Mouse (Mus musculus): ENCODE results near the gene Elmo3. TPM values are rescaled to one million over a fixed set of nuclear protein-coding genes. Genes with fewer than 3 reads are reported as not detected.

Gene Elmo3
- polyA plus RNA-seq, 1 experiment from 2014 or later, result 5.1 TPM

GRCm38 (mm10) chr8:105326968-105327367 is 21.6 kb downstream of the Elmo3 start:
- Histone ChIP-seq H3K9me3 (replicated peaks; ENCODE audit: control insufficient read depth, low read length) (no peaks in the 10 kb centered on the region), H3K27me3 (ENCODE audit: control insufficient read depth, insufficient read depth, low read length) (no peaks in the 10 kb centered on the region), H3K4me1 (ENCODE audit: control insufficient read depth, insufficient read depth, low read length) (peaks cover 17% of the 10 kb centered on the region), H3K36me3 (ENCODE audit: control insufficient read depth, insufficient read depth) (peaks cover 40% of the 10 kb centered on the region), H3K27ac (ENCODE audit: low read length) (peak overlapping the region; percentile 87), H3K4me3 (ENCODE audit: low read length) (peak overlapping the region; percentile 96), H3K4me2 (ENCODE audit: low read depth, low read length) (peak overlapping the region; percentile 81), H3K9ac (ENCODE audit: low read length) (peak overlapping the region; percentile 97)
- no peak for ATAC-seq (replicated peaks; ENCODE audit: extremely low read depth, insufficient read depth, low FRiP score)
- 26% methylated on average over 6 of the region's 6 CpGs for WGBS

- no peak overlapping the region for H3K4me2 ChIP-seq (ENCODE audit: low read depth, low read length)
- H3K27me3 ChIP-seq (ENCODE audit: control insufficient read depth, insufficient read depth, low read length), result no peaks in the 10 kb centered on the region
- H3K4me3 ChIP-seq (ENCODE audit: low read length), result no peak overlapping the region
- ATAC-seq (replicated peaks; ENCODE audit: extremely low read depth, insufficient read depth, low FRiP score), result no peak
- no peak overlapping the region for H3K9ac ChIP-seq (ENCODE audit: low read length)
- 94% methylated on average over 12 of the region's 12 CpGs for WGBS
- H3K36me3 ChIP-seq (ENCODE audit: control insufficient read depth, insufficient read depth), result peaks cover 50% of the 10 kb centered on the region
- no peak overlapping the region for H3K27ac ChIP-seq (ENCODE audit: low read length)
- H3K9me3 ChIP-seq (replicated peaks; ENCODE audit: control insufficient read depth, low read length), result no peaks in the 10 kb centered on the region
- peaks cover 13% of the 10 kb centered on the region for H3K4me1 ChIP-seq (ENCODE audit: control insufficient read depth, insufficient read depth, low read length)
These were observed 24.9 kb downstream of the Elmo3 start for GRCm38 (mm10) chr8:105330325-105330724.

GRCm38 (mm10) chr8:105331469-105331868 is 26.1 kb downstream of the Elmo3 start:
- peaks cover 60% of the 10 kb centered on the region for H3K36me3 ChIP-seq (ENCODE audit: control insufficient read depth, insufficient read depth)
- no peaks in the 10 kb centered on the region for H3K9me3 ChIP-seq (replicated peaks; ENCODE audit: control insufficient read depth, low read length)
- H3K4me1 ChIP-seq (ENCODE audit: control insufficient read depth, insufficient read depth, low read length), result peaks cover 9% of the 10 kb centered on the region
- H3K27me3 ChIP-seq (ENCODE audit: control insufficient read depth, insufficient read depth, low read length), result no peaks in the 10 kb centered on the region
- no peak overlapping the region for H3K4me3 ChIP-seq (ENCODE audit: low read length)
- H3K27ac ChIP-seq (ENCODE audit: low read length), result no peak overlapping the region
- WGBS, result 92% methylated on average over 22 of the region's 22 CpGs
- ATAC-seq (replicated peaks; ENCODE audit: extremely low read depth, insufficient read depth, low FRiP score), result no peak
- no peak overlapping the region for H3K9ac ChIP-seq (ENCODE audit: low read length)
- no peak overlapping the region for H3K4me2 ChIP-seq (ENCODE audit: low read depth, low read length)

GRCm38 (mm10) chr8:105331931-105332330 is 26.5 kb downstream of the Elmo3 start:
- no peak for ATAC-seq (replicated peaks; ENCODE audit: extremely low read depth, insufficient read depth, low FRiP score)
- H3K27ac ChIP-seq (ENCODE audit: low read length), result no peak overlapping the region
- H3K36me3 ChIP-seq (ENCODE audit: control insufficient read depth, insufficient read depth), result peaks cover 65% of the 10 kb centered on the region
- H3K4me1 ChIP-seq (ENCODE audit: control insufficient read depth, insufficient read depth, low read length), result peaks cover 7% of the 10 kb centered on the region
- WGBS, result 92% methylated on average over 9 of the region's 9 CpGs
- H3K4me2 ChIP-seq (ENCODE audit: low read depth, low read length), result no peak overlapping the region
- H3K4me3 ChIP-seq (ENCODE audit: low read length), result no peak overlapping the region
- no peak overlapping the region for H3K9ac ChIP-seq (ENCODE audit: low read length)
- H3K27me3 ChIP-seq (ENCODE audit: control insufficient read depth, insufficient read depth, low read length), result no peaks in the 10 kb centered on the region
- H3K9me3 ChIP-seq (replicated peaks; ENCODE audit: control insufficient read depth, low read length), result no peaks in the 10 kb centered on the region

GRCm38 (mm10) chr8:105332523-105332922 is 27.1 kb downstream of the Elmo3 start:
- ATAC-seq (replicated peaks; ENCODE audit: extremely low read depth, insufficient read depth, low FRiP score), result no peak
- Histone ChIP-seq H3K27me3 (ENCODE audit: control insufficient read depth, insufficient read depth, low read length) (no peaks in the 10 kb centered on the region), H3K4me3 (ENCODE audit: low read length) (no peak overlapping the region), H3K4me1 (ENCODE audit: control insufficient read depth, insufficient read depth, low read length) (peaks cover under 1% of the 10 kb centered on the region; the same call in 1 of the 2 replicates), H3K9ac (ENCODE audit: low read length) (no peak overlapping the region), H3K36me3 (ENCODE audit: control insufficient read depth, insufficient read depth) (peaks cover 67% of the 10 kb centered on the region), H3K9me3 (replicated peaks; ENCODE audit: control insufficient read depth, low read length) (no peaks in the 10 kb centered on the region), H3K27ac (ENCODE audit: low read length) (no peak overlapping the region), H3K4me2 (ENCODE audit: low read depth, low read length) (no peak overlapping the region)
- 40% methylated on average over 2 of the region's 2 CpGs for WGBS

- 74% methylated on average over 32 of the region's 32 CpGs for WGBS
- ATAC-seq (replicated peaks; ENCODE audit: extremely low read depth, insufficient read depth, low FRiP score), result no peak
- no peak overlapping the region for H3K4me2 ChIP-seq (ENCODE audit: low read depth, low read length)
- H3K36me3 ChIP-seq (ENCODE audit: control insufficient read depth, insufficient read depth), result peaks cover 39% of the 10 kb centered on the region
- H3K27me3 ChIP-seq (ENCODE audit: control insufficient read depth, insufficient read depth, low read length), result no peaks in the 10 kb centered on the region
- peaks cover 26% of the 10 kb centered on the region for H3K4me1 ChIP-seq (ENCODE audit: control insufficient read depth, insufficient read depth, low read length)
- no peak overlapping the region for H3K9ac ChIP-seq (ENCODE audit: low read length)
- H3K9me3 ChIP-seq (replicated peaks; ENCODE audit: control insufficient read depth, low read length), result no peaks in the 10 kb centered on the region
- no peak overlapping the region for H3K27ac ChIP-seq (ENCODE audit: low read length)
- H3K4me3 ChIP-seq (ENCODE audit: low read length), result no peak overlapping the region
These were observed 31.2 kb downstream of the Elmo3 start for GRCm38 (mm10) chr8:105336373-105337130.

GRCm38 (mm10) chr8:105338992-105339391 is 33.6 kb downstream of the Elmo3 start:
- 0 out of 2 replicates have a peak overlapping the region, but pooled peaks have one; percentile 13 for H3K9ac ChIP-seq (ENCODE audit: low read length)
- H3K4me1 ChIP-seq (ENCODE audit: control insufficient read depth, insufficient read depth, low read length), result peaks cover 27% of the 10 kb centered on the region
- H3K4me2 ChIP-seq (ENCODE audit: low read depth, low read length), result no peak overlapping the region
- 15% methylated on average over 4 of the region's 4 CpGs for WGBS
- no peaks in the 10 kb centered on the region for H3K27me3 ChIP-seq (ENCODE audit: control insufficient read depth, insufficient read depth, low read length)
- H3K9me3 ChIP-seq (replicated peaks; ENCODE audit: control insufficient read depth, low read length), result no peaks in the 10 kb centered on the region
- no peak overlapping the region for H3K4me3 ChIP-seq (ENCODE audit: low read length)
- peak overlapping the region; percentile 46; the same call in 1 of the 2 replicates for H3K27ac ChIP-seq (ENCODE audit: low read length)
- no peak for ATAC-seq (replicated peaks; ENCODE audit: extremely low read depth, insufficient read depth, low FRiP score)
- H3K36me3 ChIP-seq (ENCODE audit: control insufficient read depth, insufficient read depth), result peaks cover 29% of the 10 kb centered on the region

GRCm38 (mm10) chr8:105339886-105340635 is 34.7 kb downstream of the Elmo3 start:
- Histone ChIP-seq H3K9me3 (replicated peaks; ENCODE audit: control insufficient read depth, low read length) (no peaks in the 10 kb centered on the region), H3K9ac (ENCODE audit: low read length) (no peak overlapping the region), H3K4me1 (ENCODE audit: control insufficient read depth, insufficient read depth, low read length) (peaks cover 37% of the 10 kb centered on the region), H3K27ac (ENCODE audit: low read length) (peak overlapping the region; percentile 38), H3K4me2 (ENCODE audit: low read depth, low read length) (0 out of 2 replicates have a peak overlapping the region, but pooled peaks have one; percentile 7), H3K4me3 (ENCODE audit: low read length) (no peak overlapping the region), H3K27me3 (ENCODE audit: control insufficient read depth, insufficient read depth, low read length) (no peaks in the 10 kb centered on the region), H3K36me3 (ENCODE audit: control insufficient read depth, insufficient read depth) (peaks cover 19% of the 10 kb centered on the region)
- 42% methylated on average over 6 of the region's 6 CpGs for WGBS
- ATAC-seq (replicated peaks; ENCODE audit: extremely low read depth, insufficient read depth, low FRiP score), result 0 out of 2 replicates have a peak, but pooled peaks have one; percentile 15

GRCm38 (mm10) chr8:105341399-105341798 is 36.0 kb downstream of the Elmo3 start:
- WGBS, result 22% methylated on average over 8 of the region's 8 CpGs
- no peak overlapping the region for H3K4me3 ChIP-seq (ENCODE audit: low read length)
- H3K36me3 ChIP-seq (ENCODE audit: control insufficient read depth, insufficient read depth), result peaks cover 8% of the 10 kb centered on the region
- no peaks in the 10 kb centered on the region for H3K27me3 ChIP-seq (ENCODE audit: control insufficient read depth, insufficient read depth, low read length)
- peaks cover 50% of the 10 kb centered on the region for H3K4me1 ChIP-seq (ENCODE audit: control insufficient read depth, insufficient read depth, low read length)
- peak overlapping the region; percentile 30 for H3K27ac ChIP-seq (ENCODE audit: low read length)
- H3K9ac ChIP-seq (ENCODE audit: low read length), result no peak overlapping the region
- ATAC-seq (replicated peaks; ENCODE audit: extremely low read depth, insufficient read depth, low FRiP score), result no peak
- H3K4me2 ChIP-seq (ENCODE audit: low read depth, low read length), result no peak overlapping the region
- no peaks in the 10 kb centered on the region for H3K9me3 ChIP-seq (replicated peaks; ENCODE audit: control insufficient read depth, low read length)

All from heart, embryonic 16.5 days (tissue).